Mouse (Mus musculus): ENCODE results near the gene Zfp146. TPM values are rescaled to one million over a fixed set of nuclear protein-coding genes. Genes with fewer than 3 reads are reported as not detected.
"Not testable (repeated sequence)": the region's sequence is repeated elsewhere in the genome, so short reads cannot be mapped to it uniquely, and the experiment has no call there.

Gene Zfp146
- total RNA-seq, 2 experiments from 2014 or later: 52.7 to 56.3 TPM

- no peak for DNase-seq (ENCODE audit: low spot score in 2 of 2)
These were observed 23.5 kb upstream of the Zfp146 start for GRCm38 (mm10) chr7:30193013-30193412.

GRCm38 (mm10) chr7:30192088-30192487, 22.5 kb upstream of the Zfp146 start:
- no peak for DNase-seq (ENCODE audit: low spot score in 2 of 2)

- no peak for DNase-seq (ENCODE audit: low spot score in 2 of 2)
These were observed 19.6 kb upstream of the Zfp146 start for GRCm38 (mm10) chr7:30189116-30189491.

GRCm38 (mm10) chr7:30188344-30189115, 19.0 kb upstream of the Zfp146 start:
- DNase-seq (ENCODE audit: low spot score in 2 of 2): no peak

- DNase-seq (ENCODE audit: low spot score in 2 of 2): no peak
These were observed 15.2 kb upstream of the Zfp146 start for GRCm38 (mm10) chr7:30184641-30185348.

- DNase-seq (ENCODE audit: low spot score in 2 of 2): peak; percentile 50 to 66
These were observed 14.3 kb upstream of the Zfp146 start, which contains the start of gene Cox7a1 for GRCm38 (mm10) chr7:30183879-30184289. Cox7a1 (plus strand) TSS chr7:30184144.

- DNase-seq (ENCODE audit: low spot score in 2 of 2): not testable (repeated sequence)
These were observed 13.6 kb upstream of the Zfp146 start for GRCm38 (mm10) chr7:30183189-30183588.

- DNase-seq (ENCODE audit: low spot score in 2 of 2): not testable (repeated sequence)
These were observed 12.4 kb upstream of the Zfp146 start for GRCm38 (mm10) chr7:30181929-30182328.

GRCm38 (mm10) chr7:30181308-30181707, 11.8 kb upstream of the Zfp146 start:
- peak; percentile 83 for DNase-seq (ENCODE audit: low spot score in 2 of 2)

GRCm38 (mm10) chr7:30178256-30178655, 8.7 kb upstream of the Zfp146 start:
- no peak for DNase-seq (ENCODE audit: low spot score in 2 of 2)

GRCm38 (mm10) chr7:30176474-30176873, 6.9 kb upstream of the Zfp146 start:
- no peak for DNase-seq (ENCODE audit: low spot score in 2 of 2)

GRCm38 (mm10) chr7:30170283-30170951, 867 bp upstream of the Zfp146 start:
- no peak for DNase-seq (ENCODE audit: low spot score in 2 of 2)

GRCm38 (mm10) chr7:30168914-30169582, 502 bp downstream of the Zfp146 start:
- DNase-seq (ENCODE audit: low spot score in 2 of 2): no peak

GRCm38 (mm10) chr7:30164745-30165144, 4.8 kb downstream of the Zfp146 start:
- DNase-seq (ENCODE audit: low spot score in 2 of 2): no peak

GRCm38 (mm10) chr7:30163113-30163512, 6.4 kb downstream of the Zfp146 start:
- DNase-seq (ENCODE audit: low spot score in 2 of 2): no peak

GRCm38 (mm10) chr7:30155507-30155906, 14.0 kb downstream of the Zfp146 start:
- DNase-seq (ENCODE audit: low spot score in 2 of 2): no peak

GRCm38 (mm10) chr7:30154040-30154439, 15.5 kb downstream of the Zfp146 start:
- DNase-seq (ENCODE audit: low spot score in 2 of 2): no peak

- DNase-seq (ENCODE audit: low spot score in 2 of 2): no peak
These were observed 22.5 kb downstream of the Zfp146 start for GRCm38 (mm10) chr7:30147011-30147410.

- peak; percentile 80 to 83 for DNase-seq (ENCODE audit: low spot score in 2 of 2)
These were observed 25.9 kb downstream of the Zfp146 start for GRCm38 (mm10) chr7:30143555-30144209.

GRCm38 (mm10) chr7:30143170-30143554, 26.4 kb downstream of the Zfp146 start:
- DNase-seq (ENCODE audit: low spot score in 2 of 2): no peak

GRCm38 (mm10) chr7:30136826-30137225, 32.7 kb downstream of the Zfp146 start:
- no peak for DNase-seq (ENCODE audit: low spot score in 2 of 2)

All from layer of hippocampus, postnatal 10 days (tissue).